Mouse (Mus musculus) stomach, embryonic 14.5 days (tissue): ENCODE measurements around the gene Car11. TPM values are rescaled to one million over a fixed set of nuclear protein-coding genes. Genes with fewer than 3 reads are reported as not detected.

Experiments
- ATAC-seq: fragments of 200-750 bp; cut with Nextera tagmentation; 2 replicates; pipeline ENCODE4 v1.8.0; 2017; ENCODE audit warnings: low read depth, moderate TSS enrichment; ENCODE audit not compliant: insufficient number of reproducible peaks, insufficient read depth, low FRiP score
- H3K27ac ChIP-seq: fragments of 300-500 bp; sonication (generic); 2 replicates; pipeline ENCODE4 v1.5.1; 2014; ENCODE audit warnings: mild to moderate bottlenecking, low read length, moderate library complexity, mixed read lengths
- H3K27me3 ChIP-seq: fragments of 300-500 bp; sonication (generic); 2 replicates; pipeline ENCODE4 v1.6.1; 2014; ENCODE audit warnings: low read length, control low read depth, mixed read lengths; ENCODE audit not compliant: control insufficient read depth, insufficient read depth
- H3K36me3 ChIP-seq: fragments of 300-500 bp; sonication (generic); 2 replicates; pipeline ENCODE4 v1.6.1; 2014; ENCODE audit warnings: mild to moderate bottlenecking, control low read depth, low read length, moderate library complexity, mixed read lengths; ENCODE audit not compliant: control insufficient read depth, insufficient read depth
- H3K4me1 ChIP-seq: fragments of 300-500 bp; sonication (generic); 2 replicates; pipeline ENCODE4 v1.6.1; 2014; ENCODE audit warnings: low read length, control low read depth, mixed read lengths; ENCODE audit not compliant: control insufficient read depth, insufficient read depth
- H3K4me2 ChIP-seq: fragments of 300-500 bp; sonication (generic); replicated peaks from 2 replicates; pipeline ENCODE4 v1.6.1; 2014; ENCODE audit warnings: low read depth, low read length, control low read depth
- H3K4me3 ChIP-seq: fragments of 300-500 bp; sonication (generic); 2 replicates; pipeline ENCODE4 v1.5.1; 2014; ENCODE audit warnings: low read depth, low read length, control low read depth
- H3K9ac ChIP-seq: fragments of 300-500 bp; sonication (generic); replicated peaks from 2 replicates; pipeline ENCODE4 v1.6.1; 2014; ENCODE audit warnings: low read depth, mild to moderate bottlenecking, control low read depth, low read length, moderate library complexity, mixed read lengths
- H3K9me3 ChIP-seq: fragments of 300-500 bp; sonication (generic); 2 replicates; pipeline ENCODE4 v1.6.1; 2016; ENCODE audit warnings: low read depth, low read length, control low read depth; ENCODE audit not compliant: control insufficient read depth
- WGBS: fragments of 180-500 bp; shearing (Covaris S2); extraction: QIAGEN DNeasy Blood & Tissue Kit; methylation state at CpG from one replicate; pipeline ENCODE4 v1.1.7; 2014; 5-methylcytosine and 5-hydroxymethylcytosine counted together
- polyA plus RNA-seq: library from polyadenylated mRNA; unstranded; fragments of >200 nt; fragmentation: Nextera tagmentation; extraction: Ambion mirVana; gene quantifications from 2 replicates; pipeline ENCODE4 v1.2.1, GENCODE M21; 2014

Gene Car11
- polyA plus RNA-seq, 1 experiment from 2014 or later, result 11.4 TPM

DNA sequence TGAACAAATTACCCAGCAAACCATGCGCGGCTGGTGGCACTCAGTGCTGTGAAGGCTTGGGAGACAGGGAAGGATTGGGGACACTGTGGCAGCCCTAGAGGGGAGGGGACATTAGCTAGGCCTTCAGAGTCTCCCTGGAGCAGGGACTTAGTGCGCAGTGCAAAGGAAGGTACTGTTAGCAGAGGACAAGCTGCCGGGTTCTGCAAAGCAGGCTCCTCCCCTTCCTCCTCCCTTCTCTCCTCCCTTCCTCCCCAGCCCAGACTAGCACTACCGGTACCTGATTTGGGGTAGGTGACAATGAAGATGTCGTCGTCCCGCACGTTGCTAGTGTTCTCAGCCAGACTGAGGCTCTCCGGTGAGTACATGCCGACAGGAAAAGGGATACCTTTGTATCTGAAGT is 42.1 kb downstream of the Car11 start:
- H3K9ac ChIP-seq, result no peak overlapping the region

DNA sequence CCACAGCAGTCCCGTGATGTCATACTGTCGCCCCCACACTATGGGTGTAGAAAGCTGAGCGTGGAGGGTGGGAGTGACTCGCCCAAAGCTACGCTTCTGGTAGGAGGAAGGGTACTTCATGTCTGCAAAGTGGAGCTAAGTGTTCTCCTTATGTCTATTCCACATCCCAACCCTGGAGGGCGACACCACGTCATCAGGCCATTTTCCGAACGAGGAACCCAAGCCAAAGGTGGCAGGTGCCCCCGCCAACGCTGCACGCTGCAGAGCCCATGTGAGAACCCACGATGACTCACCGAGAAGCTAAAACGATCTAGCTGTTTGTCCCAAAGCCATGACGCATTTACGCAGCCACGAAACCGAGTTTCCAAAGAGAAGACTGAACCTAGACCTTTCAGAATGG is 42.7 kb downstream of the Car11 start:
- no peaks in the 10 kb centered on the region for H3K4me1 ChIP-seq
- no peaks in the 10 kb centered on the region for H3K9me3 ChIP-seq
- no peak overlapping the region for H3K27ac ChIP-seq
- H3K4me3 ChIP-seq, result peak overlapping the region; percentile 14
- H3K36me3 ChIP-seq, result no peaks in the 10 kb centered on the region
- no peaks in the 10 kb centered on the region for H3K27me3 ChIP-seq
- H3K4me2 ChIP-seq, result peak overlapping the region; percentile 41
- WGBS, result 43% methylated on average over 19 of the region's 19 CpGs
- ATAC-seq, result no peak
- no peak overlapping the region for H3K9ac ChIP-seq

More for the DNA sequence above, 42.1 kb downstream of the Car11 start:
- Histone ChIP-seq H3K36me3 (no peaks in the 10 kb centered on the region), H3K27ac (no peak overlapping the region), H3K9me3 (no peaks in the 10 kb centered on the region), H3K27me3 (no peaks in the 10 kb centered on the region), H3K4me2 (peak overlapping the region; percentile 41), H3K4me3 (peak overlapping the region; percentile 14), H3K4me1 (no peaks in the 10 kb centered on the region)
- WGBS, result 32% methylated on average over 11 of the region's 11 CpGs
- peak; percentile 62; the same call in 1 of the 2 replicates for ATAC-seq

DNA sequence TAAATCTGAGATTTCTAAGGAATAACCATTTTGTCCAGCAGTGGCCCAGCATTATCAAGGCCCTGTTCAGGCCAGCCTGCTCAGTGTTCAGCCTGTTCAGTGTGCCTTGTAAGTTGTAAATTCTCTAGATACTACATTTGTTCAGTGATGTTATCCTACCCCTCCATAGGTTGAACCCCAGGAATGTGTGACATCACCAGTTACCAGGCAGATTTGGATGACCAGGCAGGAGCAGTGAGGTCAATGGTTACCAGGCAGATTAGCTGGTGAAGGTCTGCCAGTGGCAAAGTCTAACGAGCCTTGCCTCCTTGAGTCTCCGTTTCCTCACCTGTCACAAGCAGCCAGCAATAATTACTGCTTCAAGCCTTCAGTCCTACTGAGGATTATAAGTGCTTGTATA is 44.7 kb downstream of the Car11 start:
- Histone ChIP-seq H3K27ac (no peak overlapping the region), H3K36me3 (no peaks in the 10 kb centered on the region), H3K27me3 (no peaks in the 10 kb centered on the region), H3K4me3 (no peak overlapping the region), H3K9me3 (no peaks in the 10 kb centered on the region), H3K9ac (no peak overlapping the region), H3K4me2 (no peak overlapping the region), H3K4me1 (peaks cover 6% of the 10 kb centered on the region)
- WGBS, result 38% methylated on average over 2 of the region's 2 CpGs
- ATAC-seq, result no peak

DNA sequence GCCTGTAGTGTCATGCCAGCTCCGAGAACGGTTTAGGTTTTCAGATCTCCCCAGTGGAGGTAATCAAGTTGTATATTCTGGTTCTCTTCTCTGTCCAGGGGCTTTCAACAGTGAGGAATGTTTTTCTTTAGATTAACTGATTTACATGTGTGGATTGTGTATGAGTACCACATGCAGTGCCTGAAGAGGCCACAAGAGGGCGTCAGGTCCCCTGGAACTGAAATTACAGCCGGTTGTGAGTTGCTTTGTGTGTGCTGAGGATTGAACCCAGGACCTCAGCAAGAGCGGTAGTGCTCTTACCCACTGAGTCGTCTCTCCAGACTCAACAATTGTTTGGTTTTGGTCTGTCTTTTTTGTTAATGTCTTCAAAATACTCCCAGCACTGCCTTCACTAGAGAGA is 46.9 kb downstream of the Car11 start:
- Histone ChIP-seq H3K4me2 (no peak overlapping the region), H3K4me3 (no peak overlapping the region), H3K9ac (no peak overlapping the region), H3K4me1 (peaks cover 12% of the 10 kb centered on the region), H3K9me3 (no peaks in the 10 kb centered on the region), H3K27ac (no peak overlapping the region), H3K36me3 (no peaks in the 10 kb centered on the region), H3K27me3 (no peaks in the 10 kb centered on the region)
- ATAC-seq, result no peak
- 66% methylated on average over 6 of the region's 6 CpGs for WGBS

DNA sequence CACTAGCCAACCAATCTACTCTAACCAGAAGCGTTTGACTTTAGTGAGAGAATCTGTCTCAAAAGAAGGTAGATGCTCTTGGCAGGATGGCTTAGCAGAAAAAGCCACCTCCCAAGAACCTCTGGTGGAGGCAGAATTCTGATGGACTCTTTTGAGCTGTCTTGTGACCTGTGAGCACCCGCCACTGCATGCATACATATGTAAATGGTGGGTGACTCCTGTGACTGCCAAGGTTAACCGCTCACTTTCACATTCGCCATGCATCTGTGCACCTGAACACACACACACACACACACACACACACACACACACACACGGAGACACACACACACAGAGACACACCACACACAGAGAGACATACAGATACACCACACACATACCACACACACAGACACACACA is 47.8 kb downstream of the Car11 start:
- no peak overlapping the region for H3K9ac ChIP-seq
- no peaks in the 10 kb centered on the region for H3K9me3 ChIP-seq
- H3K27me3 ChIP-seq, result no peaks in the 10 kb centered on the region
- H3K36me3 ChIP-seq, result no peaks in the 10 kb centered on the region
- H3K27ac ChIP-seq, result no peak overlapping the region
- peaks cover 12% of the 10 kb centered on the region for H3K4me1 ChIP-seq
- H3K4me2 ChIP-seq, result no peak overlapping the region
- no peak overlapping the region for H3K4me3 ChIP-seq
- ATAC-seq, result no peak
- 79% methylated on average over 5 of the region's 5 CpGs for WGBS

DNA sequence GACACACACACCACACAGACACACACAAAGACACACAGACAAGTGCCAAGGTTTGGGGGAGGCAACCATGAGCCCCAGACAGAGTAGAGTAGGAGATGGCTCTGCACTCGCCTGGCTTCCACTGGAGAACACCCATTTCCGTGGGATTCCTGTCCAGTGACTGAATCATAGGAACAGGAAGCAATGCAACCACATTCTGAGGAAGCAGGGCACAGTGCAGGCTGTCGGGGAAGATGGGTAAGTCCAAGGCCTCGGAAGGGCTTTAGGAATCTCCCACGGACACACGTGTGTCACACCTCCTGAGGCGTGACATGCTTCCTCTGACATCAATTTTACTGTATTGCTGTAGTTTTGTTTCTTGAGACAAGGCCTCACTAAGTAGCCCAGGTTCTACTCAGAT is 48.5 kb downstream of the Car11 start:
- Histone ChIP-seq H3K27ac (no peak overlapping the region), H3K9ac (no peak overlapping the region), H3K4me2 (no peak overlapping the region), H3K27me3 (no peaks in the 10 kb centered on the region), H3K36me3 (no peaks in the 10 kb centered on the region), H3K4me1 (peaks cover 12% of the 10 kb centered on the region), H3K9me3 (no peaks in the 10 kb centered on the region), H3K4me3 (no peak overlapping the region)
- 70% methylated on average over 7 of the region's 7 CpGs for WGBS
- ATAC-seq, result no peak

DNA sequence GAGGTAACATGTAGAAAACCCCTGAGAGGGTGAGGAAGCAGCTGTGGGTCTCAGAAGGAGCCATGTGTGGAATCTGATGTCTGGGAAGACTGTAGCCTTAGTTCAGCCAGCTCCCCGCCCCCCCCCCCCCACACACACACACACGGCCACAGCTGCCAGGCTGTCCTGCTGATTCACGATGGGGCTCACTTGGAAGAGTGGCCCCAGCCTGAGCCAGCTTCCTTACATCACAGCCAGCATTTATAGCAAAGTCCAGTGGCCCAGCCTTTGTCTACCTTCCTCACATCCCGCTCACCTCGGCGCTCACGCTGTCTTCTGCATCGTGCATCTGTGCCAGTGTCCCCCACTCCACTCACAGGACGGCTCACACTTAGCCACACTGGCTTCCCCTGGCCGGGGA is 49.8 kb downstream of the Car11 start:
- ATAC-seq, result no peak
- Histone ChIP-seq H3K4me1 (peaks cover 12% of the 10 kb centered on the region), H3K27me3 (no peaks in the 10 kb centered on the region), H3K4me2 (no peak overlapping the region), H3K36me3 (no peaks in the 10 kb centered on the region), H3K4me3 (no peak overlapping the region), H3K27ac (no peak overlapping the region), H3K9me3 (no peaks in the 10 kb centered on the region), H3K9ac (no peak overlapping the region)
- WGBS, result 38% methylated on average over 9 of the region's 10 CpGs

DNA sequence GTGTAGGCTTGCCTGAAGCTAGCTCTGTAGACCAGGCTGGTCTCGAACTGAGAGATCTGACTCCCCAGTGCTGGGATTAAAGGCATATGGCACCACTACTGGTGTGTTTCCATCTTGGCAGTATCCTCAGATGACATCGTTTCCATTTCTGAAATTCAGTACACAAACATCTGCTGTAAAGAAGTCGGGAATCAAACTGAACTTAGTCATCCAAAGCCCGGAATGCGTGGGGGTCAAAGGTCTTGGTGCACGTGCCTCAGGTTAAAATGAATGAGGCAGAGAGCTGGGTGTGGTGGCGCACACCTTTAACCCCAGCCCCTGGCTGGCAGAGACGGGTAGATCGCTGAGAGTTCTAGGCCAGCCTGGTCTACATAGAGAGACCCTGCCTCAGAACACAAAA is 50.5 kb downstream of the Car11 start:
- Histone ChIP-seq H3K36me3 (no peaks in the 10 kb centered on the region), H3K9me3 (no peaks in the 10 kb centered on the region), H3K4me2 (no peak overlapping the region), H3K4me3 (no peak overlapping the region), H3K4me1 (peaks cover 12% of the 10 kb centered on the region), H3K9ac (no peak overlapping the region), H3K27ac (no peak overlapping the region), H3K27me3 (no peaks in the 10 kb centered on the region)
- ATAC-seq, result no peak
- 55% methylated on average over 9 of the region's 9 CpGs for WGBS
